Mouse (Mus musculus): ENCODE data around the gene Psmb11.

DNA sequence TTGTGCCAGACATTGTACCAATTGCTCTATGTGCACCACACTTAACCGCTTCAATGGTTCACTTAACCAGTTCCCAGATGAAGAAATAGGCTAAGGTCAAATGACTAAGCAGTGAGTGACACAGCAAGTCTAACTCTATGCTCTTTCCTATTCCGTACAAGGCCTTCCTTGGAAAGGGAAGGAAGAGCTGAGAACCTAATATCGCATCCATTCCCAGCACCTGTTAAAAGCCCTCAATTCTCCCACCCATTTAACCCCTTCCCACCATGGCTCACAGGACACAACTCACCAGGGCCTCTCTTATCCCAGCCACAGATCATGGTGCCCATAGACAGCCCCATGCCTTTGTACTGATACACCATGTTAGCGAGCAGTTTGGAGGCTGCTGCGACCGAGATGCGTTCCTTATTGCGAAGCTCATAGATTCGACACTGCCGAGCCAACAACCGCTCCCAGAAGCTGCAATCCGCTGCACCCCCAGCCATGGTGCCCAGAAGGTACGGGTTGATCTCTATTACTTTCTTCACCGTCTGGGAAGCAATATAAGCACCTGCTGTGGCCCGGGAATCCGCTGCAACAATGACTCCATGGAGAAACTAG lies 4.9 kb upstream of the Psmb11 start:
- TF ChIP-seq CTCF (IDR thresholded peaks at IDR 0.05; ENCODE audit: low read depth) (no peak), EP300 (optimal IDR thresholded peaks at IDR 0.05) (no peak)

Measured in stomach, postnatal 0 days (tissue).